Mouse (Mus musculus): ENCODE data around the gene Nupr1l. TPM values are rescaled to one million over a fixed set of nuclear protein-coding genes. Genes with fewer than 3 reads are reported as not detected.

The Nupr1l gene
- polyA plus RNA-seq, 2 experiments, result 3.1 to 4.5 TPM

- Histone ChIP-seq H3K9me3 (ENCODE audit: control insufficient read depth, low read length) (no peaks in the 10 kb centered on the region), H3K27me3 (ENCODE audit: control insufficient read depth, insufficient read depth, low read length) (no peaks in the 10 kb centered on the region), H3K27ac (replicated peaks; ENCODE audit: low read depth, low read length) (no peak overlapping the region), H3K4me2 (replicated peaks; ENCODE audit: low read depth, low read length, severe bottlenecking) (no peak overlapping the region), H3K9ac (ENCODE audit: low read depth, low read length, severe bottlenecking) (no peak overlapping the region), H3K4me3 (replicated peaks; ENCODE audit: low read length) (no peak overlapping the region), H3K36me3 (ENCODE audit: control insufficient read depth, insufficient read depth, low read length) (no peaks in the 10 kb centered on the region), H3K4me1 (ENCODE audit: control insufficient read depth, insufficient read depth, low read length) (no peaks in the 10 kb centered on the region)
- 74% methylated on average over 5 of the region's 5 CpGs for WGBS
- ATAC-seq (ENCODE audit: low FRiP score, low read depth) (no peak), DNase-seq (ENCODE audit: low spot score) (no peak)
- TF ChIP-seq POLR2A (IDR thresholded peaks at IDR 0.05; ENCODE audit: borderline replicate concordance, extremely low read depth, insufficient read depth, insufficient read length), result no peak
Measured at GRCm38 (mm10) chr5:129925933-129926332, 17.6 kb downstream of the Nupr1l start.

- Histone ChIP-seq H3K36me3 (ENCODE audit: control insufficient read depth, insufficient read depth, low read length) (no peaks in the 10 kb centered on the region), H3K9ac (ENCODE audit: low read depth, low read length, severe bottlenecking) (no peak overlapping the region), H3K4me1 (ENCODE audit: control insufficient read depth, insufficient read depth, low read length) (no peaks in the 10 kb centered on the region), H3K27me3 (ENCODE audit: control insufficient read depth, insufficient read depth, low read length) (no peaks in the 10 kb centered on the region), H3K27ac (replicated peaks; ENCODE audit: low read depth, low read length) (no peak overlapping the region), H3K9me3 (ENCODE audit: control insufficient read depth, low read length) (no peaks in the 10 kb centered on the region), H3K4me3 (replicated peaks; ENCODE audit: low read length) (no peak overlapping the region), H3K4me2 (replicated peaks; ENCODE audit: low read depth, low read length, severe bottlenecking) (no peak overlapping the region)
- TF ChIP-seq POLR2A (IDR thresholded peaks at IDR 0.05; ENCODE audit: borderline replicate concordance, extremely low read depth, insufficient read depth, insufficient read length), result no peak
- DNase-seq (ENCODE audit: low spot score) (no peak), ATAC-seq (ENCODE audit: low FRiP score, low read depth) (no peak)
- WGBS, result 44% methylated on average over 9 of the region's 9 CpGs
Measured at GRCm38 (mm10) chr5:129929924-129930855, 21.9 kb downstream of the Nupr1l start.

GRCm38 (mm10) chr5:129936941-129937340 is 28.6 kb downstream of the Nupr1l start:
- WGBS, result 44% methylated on average over 4 of the region's 4 CpGs
- no peaks in the 10 kb centered on the region for H3K27me3 ChIP-seq (ENCODE audit: control insufficient read depth, insufficient read depth, low read length)
- no peak for DNase-seq (ENCODE audit: low spot score)

GRCm38 (mm10) chr5:129940281-129940680 is 31.9 kb downstream of the Nupr1l start:
- H3K4me3 ChIP-seq (replicated peaks; ENCODE audit: low read length), result no peak overlapping the region
- no peaks in the 10 kb centered on the region for H3K9me3 ChIP-seq (ENCODE audit: control insufficient read depth, low read length)
- peaks cover 5% of the 10 kb centered on the region; the same call in 1 of the 2 replicates for H3K36me3 ChIP-seq (ENCODE audit: control insufficient read depth, insufficient read depth, low read length)
- no peak overlapping the region for H3K4me2 ChIP-seq (replicated peaks; ENCODE audit: low read depth, low read length, severe bottlenecking)
- no peaks in the 10 kb centered on the region for H3K27me3 ChIP-seq (ENCODE audit: control insufficient read depth, insufficient read depth, low read length)
- no peak overlapping the region for H3K9ac ChIP-seq (ENCODE audit: low read depth, low read length, severe bottlenecking)
- no peak for TF ChIP-seq POLR2A (IDR thresholded peaks at IDR 0.05; ENCODE audit: borderline replicate concordance, extremely low read depth, insufficient read depth, insufficient read length)
- 61% methylated on average over 2 of the region's 2 CpGs for WGBS
- H3K27ac ChIP-seq (replicated peaks; ENCODE audit: low read depth, low read length), result no peak overlapping the region
- ATAC-seq (ENCODE audit: low FRiP score, low read depth) (no peak), DNase-seq (ENCODE audit: low spot score) (no peak)
- no peaks in the 10 kb centered on the region for H3K4me1 ChIP-seq (ENCODE audit: control insufficient read depth, insufficient read depth, low read length)

More at GRCm38 (mm10) chr5:129936941-129937340, 28.6 kb downstream of the Nupr1l start:
- no peaks in the 10 kb centered on the region for H3K4me1 ChIP-seq (ENCODE audit: control insufficient read depth, insufficient read depth, low read length)
- no peak overlapping the region for H3K4me2 ChIP-seq (replicated peaks; ENCODE audit: low read depth, low read length, severe bottlenecking)
- ATAC-seq (ENCODE audit: low FRiP score, low read depth), result no peak
- H3K36me3 ChIP-seq (ENCODE audit: control insufficient read depth, insufficient read depth, low read length), result no peaks in the 10 kb centered on the region
- H3K4me3 ChIP-seq (replicated peaks; ENCODE audit: low read length), result no peak overlapping the region
- no peak for TF ChIP-seq POLR2A (IDR thresholded peaks at IDR 0.05; ENCODE audit: borderline replicate concordance, extremely low read depth, insufficient read depth, insufficient read length)
- H3K9ac ChIP-seq (ENCODE audit: low read depth, low read length, severe bottlenecking), result no peak overlapping the region
- no peaks in the 10 kb centered on the region for H3K9me3 ChIP-seq (ENCODE audit: control insufficient read depth, low read length)
- no peak overlapping the region for H3K27ac ChIP-seq (replicated peaks; ENCODE audit: low read depth, low read length)

GRCm38 (mm10) chr5:129940736-129941494 is 32.6 kb downstream of the Nupr1l start:
- no peak for TF ChIP-seq POLR2A (IDR thresholded peaks at IDR 0.05; ENCODE audit: borderline replicate concordance, extremely low read depth, insufficient read depth, insufficient read length)
- DNase-seq (ENCODE audit: low spot score) (no peak), ATAC-seq (ENCODE audit: low FRiP score, low read depth) (peak; percentile 36; the same call in 1 of the 2 replicates)
- no peak overlapping the region for H3K9ac ChIP-seq (ENCODE audit: low read depth, low read length, severe bottlenecking)
- H3K4me2 ChIP-seq (replicated peaks; ENCODE audit: low read depth, low read length, severe bottlenecking), result peak overlapping the region; percentile 42
- H3K9me3 ChIP-seq (ENCODE audit: control insufficient read depth, low read length), result no peaks in the 10 kb centered on the region
- no peaks in the 10 kb centered on the region for H3K4me1 ChIP-seq (ENCODE audit: control insufficient read depth, insufficient read depth, low read length)
- H3K36me3 ChIP-seq (ENCODE audit: control insufficient read depth, insufficient read depth, low read length), result peaks cover 9% of the 10 kb centered on the region
- WGBS, result 10% methylated on average over 7 of the region's 9 CpGs
- H3K4me3 ChIP-seq (replicated peaks; ENCODE audit: low read length), result peak overlapping the region; percentile 73
- no peak overlapping the region for H3K27ac ChIP-seq (replicated peaks; ENCODE audit: low read depth, low read length)
- H3K27me3 ChIP-seq (ENCODE audit: control insufficient read depth, insufficient read depth, low read length), result no peaks in the 10 kb centered on the region

Measured in limb, embryonic 14.5 days (tissue).